Mouse (Mus musculus): ENCODE results near the gene Olfr1253. TPM values are rescaled to one million over a fixed set of nuclear protein-coding genes. Genes with fewer than 3 reads are reported as not detected.

Gene Olfr1253
- not detected in 2 replicates for polyA plus RNA-seq (2012)

GRCm38 (mm10) chr2:89756990-89757389 is at the start of gene Olfr1253:
Gene Olfr1253, minus strand, starts transcription at chr2:89757090.
- no peak for TF ChIP-seq GATA1 (IDR thresholded peaks at IDR 0.05; ENCODE audit: low read length)

GRCm38 (mm10) chr2:89799583-89799982 is 42.7 kb upstream of the Olfr1253 start:
- TF ChIP-seq GATA1 (IDR thresholded peaks at IDR 0.05; ENCODE audit: low read length) = no peak

- TF ChIP-seq GATA1 (IDR thresholded peaks at IDR 0.05; ENCODE audit: low read length) = no peak
Observed at GRCm38 (mm10) chr2:89793519-89793918, 36.6 kb upstream of the Olfr1253 start, which contains the start of gene Olfr1254. Gene Olfr1254, minus strand, starts transcription at chr2:89793619.

GRCm38 (mm10) chr2:89724912-89725311 is 32.0 kb downstream of the Olfr1253 start, which contains the start of gene Olfr1252:
Gene Olfr1252, minus strand, starts transcription at chr2:89725012.
- no peak for TF ChIP-seq GATA1 (IDR thresholded peaks at IDR 0.05; ENCODE audit: low read length)

Other genes with a start within 250 kb of the Olfr1253 start
- gene Olfr1243, start 225.6 kb downstream of the Olfr1253 start, polyA plus RNA-seq (2012) = not detected in 2 replicates
- gene Olfr1245, start 178.6 kb downstream of the Olfr1253 start, polyA plus RNA-seq (2012) = not detected in 2 replicates
- not detected in 2 replicates for gene Olfr1246, start 163.9 kb downstream of the Olfr1253 start, polyA plus RNA-seq (2012)
- not detected in 2 replicates for gene Olfr1247, start 143.0 kb downstream of the Olfr1253 start, polyA plus RNA-seq (2012)
- gene Olfr1248, start 138.8 kb downstream of the Olfr1253 start, polyA plus RNA-seq (2012) = not detected in 2 replicates
- not detected in 2 replicates for gene Olfr1249, start 122.1 kb downstream of the Olfr1253 start, polyA plus RNA-seq (2012)
- gene Olfr1250, start 95.6 kb downstream of the Olfr1253 start, polyA plus RNA-seq (2012) = not detected in 2 replicates
- not detected in 2 replicates for gene Olfr1251, start 85.2 kb downstream of the Olfr1253 start, polyA plus RNA-seq (2012)
- not detected in 2 replicates for gene Olfr1252, start 32.1 kb downstream of the Olfr1253 start, polyA plus RNA-seq (2012)
- gene Olfr1254, start 36.5 kb upstream of the Olfr1253 start, polyA plus RNA-seq (2012) = not detected in 2 replicates
- gene Olfr1255, start 55.0 kb upstream of the Olfr1253 start, polyA plus RNA-seq (2012) = not detected in 2 replicates
- gene Olfr1256, start 84.5 kb upstream of the Olfr1253 start, polyA plus RNA-seq (2012) = not detected in 2 replicates
- gene Olfr48, start 91.1 kb upstream of the Olfr1253 start, polyA plus RNA-seq (2012) = not detected in 2 replicates
- not detected in 2 replicates for gene Olfr1257, start 121.3 kb upstream of the Olfr1253 start, polyA plus RNA-seq (2012)
- not detected in 2 replicates for gene Olfr1258, start 170.2 kb upstream of the Olfr1253 start, polyA plus RNA-seq (2012)
- gene Olfr1259, start 191.6 kb upstream of the Olfr1253 start, polyA plus RNA-seq (2012) = not detected in 2 replicates
- gene Olfr1260, start 217.2 kb upstream of the Olfr1253 start, polyA plus RNA-seq (2012) = not detected in 2 replicates
- gene Olfr1261, start 234.1 kb upstream of the Olfr1253 start, polyA plus RNA-seq (2012) = not detected in 2 replicates
- not detected in 2 replicates for gene Olfr1262, start 243.1 kb upstream of the Olfr1253 start, polyA plus RNA-seq (2012)

All from G1E-ER4 (cell line).